Mouse (Mus musculus): Measurements from ENCODE around the gene Cabp1.
A peak's percentile ranks its signal among the peaks of the same experiment; 100 is the strongest.
"Not testable (repeated sequence)": the region's sequence is repeated elsewhere in the genome, so short reads cannot be mapped to it uniquely, and the experiment has no call there.

- 0 out of 4 replicates have a peak, but pooled peaks of 1 of the 2 experiments have one; percentile 9 for TF ChIP-seq POLR2A (IDR thresholded peaks at IDR 0.05; ENCODE audit: control insufficient read depth in 1 of 2, insufficient read depth in 1 of 2, low read depth in 1 of 2, low read length in 2 of 2, poor library complexity in 1 of 2)
- not testable (repeated sequence) for TF ChIP-seq CTCF (IDR thresholded peaks at IDR 0.05 in 2 of 3, conservative IDR thresholded peaks at IDR 0.05 in 1 of 3; ENCODE audit: control insufficient read depth in 1 of 3, insufficient read depth in 1 of 3, low read depth in 2 of 3, low read length in 3 of 3, poor library complexity in 1 of 3, severe bottlenecking in 1 of 3); SIN3A (IDR thresholded peaks at IDR 0.05; ENCODE audit: low read length); JUND (IDR thresholded peaks at IDR 0.05; ENCODE audit: low read depth, low read length); BHLHE40 (IDR thresholded peaks at IDR 0.05; ENCODE audit: borderline replicate concordance, low read depth, low read length); USF1 (IDR thresholded peaks at IDR 0.05; ENCODE audit: low read depth, low read length); EP300 (IDR thresholded peaks at IDR 0.05; ENCODE audit: low read depth in 1 of 2, low read length in 2 of 2); MEF2A (IDR thresholded peaks at IDR 0.05; ENCODE audit: extremely low read depth, insufficient replicate concordance, low read depth, low read length, poor library complexity, severe bottlenecking); ZKSCAN1 (IDR thresholded peaks at IDR 0.05; ENCODE audit: low read depth, low read length)
These were observed 45.3 kb downstream of the Cabp1 start for GRCm38 (mm10) chr5:115148872-115149271.

Measured in MEL (cell line).